Mouse (Mus musculus) olfactory bulb, adult 2 months (tissue): ENCODE results near the gene Flot1. TPM values are rescaled to one million over a fixed set of nuclear protein-coding genes. Genes with fewer than 3 reads are reported as not detected.
"Not testable (repeated sequence)": the region's sequence is repeated elsewhere in the genome, so short reads cannot be mapped to it uniquely, and the experiment has no call there.

Source experiments
- H3K27ac ChIP-seq: fragments of 200-500 bp; 2 replicates; pipeline ENCODE4 v1.5.1; 2012; ENCODE audit warnings: low read depth, low read length; ENCODE audit not compliant: insufficient read depth
- H3K4me1 ChIP-seq: fragments of 200-500 bp; 2 replicates; pipeline ENCODE4 v1.6.1; 2012; ENCODE audit warnings: low read length; ENCODE audit not compliant: control insufficient read depth, insufficient read depth
- H3K4me3 ChIP-seq: fragments of 200-500 bp; 2 replicates; pipeline ENCODE4 v1.5.1; 2012; ENCODE audit warnings: mild to moderate bottlenecking, low read depth, low read length, moderate library complexity; ENCODE audit not compliant: insufficient read depth
- CTCF ChIP-seq: fragments of 200-500 bp; IDR thresholded peaks from 2 replicates; pipeline ENCODE4 v1.5.1; 2012; ENCODE audit warnings: low read depth, mild to moderate bottlenecking, low read length, moderate library complexity; ENCODE audit not compliant: insufficient read depth
- POLR2A ChIP-seq: fragments of 200-500 bp; IDR thresholded peaks from 2 replicates; pipeline ENCODE4 v1.6.1; 2012; ENCODE audit warnings: mild to moderate bottlenecking, low read depth, low read length, moderate library complexity; ENCODE audit not compliant: insufficient read depth
- WGBS: fragments of 180-500 bp; shearing (Covaris S2); methylation state at CpG from one replicate; pipeline ENCODE4 v1.1.7; 2018; 5-methylcytosine and 5-hydroxymethylcytosine counted together
- polyA plus RNA-seq: library from polyadenylated mRNA; stranded (reverse); fragments of >200 nt; gene quantifications from 2 replicates; pipeline ENCODE4 v1.2.4, GENCODE M21; 2012; ENCODE audit warnings: low replicate concordance; ENCODE audit not compliant: missing spikeins, insufficient read depth, insufficient read length

The Flot1 gene
- polyA plus RNA-seq, 1 experiment, result not detected

DNA sequence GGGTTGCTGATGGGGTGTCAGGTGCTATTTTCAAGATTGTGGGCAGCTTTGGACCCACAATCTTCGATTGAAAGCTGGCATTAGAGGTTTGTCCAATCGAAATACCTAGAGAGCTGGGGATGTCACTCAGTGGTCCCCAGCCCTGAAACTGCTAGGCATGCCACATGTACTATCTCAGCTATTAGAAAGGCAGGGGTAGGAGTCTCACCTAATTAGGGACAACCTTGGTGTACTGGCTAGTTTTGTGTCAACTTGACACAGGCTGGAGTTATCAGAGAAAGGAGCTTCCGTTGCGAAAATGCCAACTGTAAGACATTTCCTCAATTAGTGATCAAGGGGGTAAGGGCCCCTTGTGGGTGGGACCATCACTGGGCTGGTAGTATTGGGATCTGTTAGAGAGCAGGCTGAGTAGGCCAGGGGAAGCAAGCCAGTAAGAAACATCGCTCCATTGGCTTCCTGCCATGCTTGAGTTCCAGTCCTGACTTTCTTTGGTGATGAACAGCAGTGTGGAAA lies 10.3 kb downstream of the Flot1 start:
- H3K4me1 ChIP-seq, result peaks cover 18% of the 10 kb centered on the region
- no peak overlapping the region for H3K27ac ChIP-seq
- H3K4me3 ChIP-seq, result no peak overlapping the region
- no peak for TF ChIP-seq POLR2A
- no peak for TF ChIP-seq CTCF
- WGBS, result 28% methylated on average over 5 of the region's 5 CpGs

DNA sequence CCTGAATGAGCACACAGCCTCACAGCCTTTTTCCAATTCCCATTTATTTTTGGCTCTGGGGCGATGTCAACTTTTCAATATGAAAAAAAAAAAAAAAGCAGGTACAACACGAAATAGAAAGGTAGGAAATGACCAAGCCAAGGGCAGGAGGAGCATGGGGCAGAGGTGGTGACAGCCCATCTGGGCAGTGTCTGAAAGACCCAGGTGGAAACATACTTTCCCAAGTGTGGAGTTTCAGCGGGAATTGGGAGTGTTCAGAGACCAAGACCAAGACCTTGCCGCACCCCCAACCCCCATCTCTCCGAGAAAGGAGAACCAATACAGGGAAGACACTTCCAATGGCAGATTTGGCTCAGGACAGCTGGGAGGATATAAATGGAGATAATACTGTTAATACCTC lies 10.9 kb downstream of the Flot1 start:
- Histone ChIP-seq H3K4me3 (no peak overlapping the region), H3K27ac (no peak overlapping the region), H3K4me1 (peaks cover 20% of the 10 kb centered on the region)
- 55% methylated on average over 5 of the region's 5 CpGs for WGBS
- TF ChIP-seq CTCF (no peak), POLR2A (no peak)

- Histone ChIP-seq H3K4me1 (peaks cover 19% of the 10 kb centered on the region), H3K4me3 (no peak overlapping the region), H3K27ac (no peak overlapping the region)
- TF ChIP-seq CTCF, result no peak
- no peak for TF ChIP-seq POLR2A
- 59% methylated on average over 26 of the region's 26 CpGs for WGBS
Observed at GRCm38 (mm10) chr17:35834696-35835422, 11.8 kb downstream of the Flot1 start.

GRCm38 (mm10) chr17:35835424-35836140 lies 12.6 kb downstream of the Flot1 start:
- WGBS, result 59% methylated on average over 26 of the region's 26 CpGs
- Histone ChIP-seq H3K4me1 (peaks cover 17% of the 10 kb centered on the region), H3K4me3 (no peak overlapping the region), H3K27ac (no peak overlapping the region)
- no peak for TF ChIP-seq CTCF
- no peak for TF ChIP-seq POLR2A

DNA sequence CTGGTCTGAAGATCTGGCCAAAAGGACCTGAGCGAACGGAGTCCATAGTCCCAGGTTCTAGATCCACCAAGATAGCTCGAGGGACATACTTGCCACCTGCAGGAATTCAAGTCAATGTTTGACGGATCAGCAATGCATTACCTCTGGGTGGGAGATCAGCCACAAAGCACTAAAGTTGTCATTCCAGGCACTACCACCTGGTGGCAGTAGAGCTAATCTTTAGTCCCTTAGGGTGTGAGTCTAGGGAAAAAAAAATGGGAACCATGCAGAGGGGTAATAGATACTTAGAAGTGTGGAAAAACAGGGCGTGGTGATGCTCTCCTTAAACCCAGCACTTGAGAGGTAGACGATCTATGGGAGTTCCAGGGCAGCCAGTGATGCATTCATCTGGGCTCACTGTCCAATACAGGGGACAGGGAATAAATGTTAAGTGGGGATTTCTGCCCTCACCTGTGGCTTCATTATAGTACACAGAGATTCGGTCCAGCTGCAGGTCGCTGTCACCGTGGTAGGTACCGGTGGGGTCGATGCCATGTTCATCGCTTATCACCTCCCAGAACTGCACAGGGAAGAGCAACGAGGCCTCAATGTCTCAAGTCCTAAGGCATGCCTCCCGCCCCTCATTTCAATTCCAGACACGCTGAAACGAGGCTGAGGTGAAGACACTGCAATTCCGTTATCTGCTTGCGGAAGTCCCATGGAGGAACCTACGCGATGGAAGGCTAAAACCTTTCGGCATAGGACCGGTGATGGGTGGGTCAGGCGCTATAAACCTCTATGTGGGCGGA lies 13.3 kb downstream of the Flot1 start:
- Histone ChIP-seq H3K4me1 (peaks cover 17% of the 10 kb centered on the region), H3K27ac (peak overlapping the region; percentile 32), H3K4me3 (peak overlapping the region; percentile 82)
- WGBS, result 6% methylated on average over 24 of the region's 24 CpGs
- TF ChIP-seq POLR2A, result no peak
- no peak for TF ChIP-seq CTCF

DNA sequence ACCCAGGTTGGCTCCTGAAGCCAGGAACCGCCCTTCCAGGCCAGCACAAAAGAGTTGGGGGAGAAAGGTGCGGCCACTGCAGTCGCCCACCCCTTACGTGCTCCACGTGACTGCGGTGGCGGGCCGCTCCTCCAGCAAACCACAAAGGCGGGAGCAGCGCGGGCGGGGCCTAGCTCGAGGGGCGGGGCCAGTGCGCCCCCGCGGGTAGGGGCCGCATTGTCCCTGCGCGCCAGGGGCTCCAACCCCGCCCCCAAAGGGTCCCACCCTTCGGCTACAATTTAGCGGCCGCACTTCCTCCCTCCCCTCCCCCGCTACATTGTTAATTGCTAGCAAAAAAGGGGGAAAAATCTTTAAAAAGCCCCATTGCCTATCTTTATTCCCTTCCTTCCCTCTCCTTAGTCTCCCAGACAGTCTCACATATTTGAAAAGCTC lies 14.0 kb downstream of the Flot1 start:
- Histone ChIP-seq H3K4me1 (peaks cover 18% of the 10 kb centered on the region), H3K4me3 (peak overlapping the region; percentile 82), H3K27ac (peak overlapping the region; percentile 81)
- 0% methylated on average over 25 of the region's 25 CpGs for WGBS
- TF ChIP-seq POLR2A (no peak), CTCF (no peak)

GRCm38 (mm10) chr17:35837487-35837886 lies 14.5 kb downstream of the Flot1 start:
- under 1% methylated on average over 18 of the region's 18 CpGs for WGBS
- Histone ChIP-seq H3K4me1 (peaks cover 20% of the 10 kb centered on the region), H3K27ac (peak overlapping the region; percentile 81), H3K4me3 (peak overlapping the region; percentile 82)
- no peak for TF ChIP-seq POLR2A
- TF ChIP-seq CTCF, result no peak

- WGBS, result 1% methylated on average over 29 of the region's 29 CpGs
Observed at GRCm38 (mm10) chr17:35838122-35838544, 15.1 kb downstream of the Flot1 start, which contains the start of gene Tubb5. Gene Tubb5 (minus strand): TSS chr17:35838306.

GRCm38 (mm10) chr17:35838570-35838969 lies 15.5 kb downstream of the Flot1 start:
- WGBS, result 3% methylated on average over 5 of the region's 5 CpGs
- Histone ChIP-seq H3K4me3 (no peak overlapping the region), H3K4me1 (peaks cover 20% of the 10 kb centered on the region), H3K27ac (no peak overlapping the region)
- TF ChIP-seq CTCF (no peak), POLR2A (no peak)

More at GRCm38 (mm10) chr17:35838122-35838544, 15.1 kb downstream of the Flot1 start, which contains the start of gene Tubb5:
- Histone ChIP-seq H3K4me1 (peaks cover 20% of the 10 kb centered on the region), H3K4me3 (peak within 1 kb of the TSS; percentile 82), H3K27ac (peak within 1 kb of the TSS; percentile 81)
- TF ChIP-seq CTCF (no peak), POLR2A (peak; percentile 95)

- not testable (repeated sequence) for H3K4me3 ChIP-seq, H3K27ac ChIP-seq
- peaks cover 20% of the 10 kb centered on the region for H3K4me1 ChIP-seq
- WGBS, result 60% methylated on average over 3 of the region's 3 CpGs
Observed at GRCm38 (mm10) chr17:35839002-35839401, 16.0 kb downstream of the Flot1 start.
